In genomic region chr13:44502612-44503256, GRCm38 (mm10) we compare ENCODE assay signal across 8 mouse cellular contexts.
DNase-seq lines count a peak whose midpoint lies in the region; ATAC-seq lines count a peak whose summit lies in the region.

No protein-coding gene starts in this region.

- peaks cover 7% of the 10 kb centered on the region for H3K4me1 ChIP-seq in hindbrain, embryonic 12.5 days

- H3K4me3 ChIP-seq in hindbrain, embryonic 12.5 days, result no peak overlapping the region

- WGBS in hindbrain, embryonic 12.5 days, result 83% methylated on average over 10 of the region's 10 CpGs

- H3K36me3 ChIP-seq in hindbrain, embryonic 12.5 days, result no peaks in the 10 kb centered on the region

- H3K9me3 ChIP-seq in hindbrain, embryonic 12.5 days (replicated peaks), result no peaks in the 10 kb centered on the region

- ATAC-seq in hindbrain, embryonic 12.5 days (ENCODE audit: low FRiP score), result no peak

- H3K27me3 ChIP-seq in hindbrain, embryonic 12.5 days, result peaks cover 4% of the 10 kb centered on the region; the same call in 1 of the 2 replicates

- H3K9ac ChIP-seq in hindbrain, embryonic 12.5 days, result no peak overlapping the region

- H3K4me2 ChIP-seq in hindbrain, embryonic 12.5 days (replicated peaks), result no peak overlapping the region

- H3K27ac ChIP-seq in hindbrain, embryonic 12.5 days, result no peak overlapping the region

- DNase-seq in left cerebral cortex, postnatal 10 days (ENCODE audit: extremely low spot score in 1 of 2, low spot score in 2 of 2), result peak; percentile 9 to 56
- DNase-seq in left cerebral cortex, adult 9 months (ENCODE audit: low spot score in 2 of 2), result no peak
- peak; percentile 55 for DNase-seq in brain, adult 2 months (ENCODE audit: low read depth, low spot score)
- peak; percentile 76 to 81 for DNase-seq in cerebellum, postnatal 10 days
- peak; percentile 92 for DNase-seq in kidney, postnatal 25 days
- no peak for DNase-seq in embryo, embryonic 10.5 days (ENCODE audit: low spot score)
- DNase-seq in layer of hippocampus, adult 9-11 months, result no peak

- intact Hi-C loops in left cerebral cortex, postnatal 10 days (cut with DNase I), result no loop called here

Comparison
In these comparisons a context has a peak if more than half of its experiments do, and no peak if none do; other contexts are left out.
1. DNase-seq: peak in left cerebral cortex, postnatal 10 days (2 of 2), brain, adult 2 months (single experiment), cerebellum, postnatal 10 days (2 of 2) and kidney, postnatal 25 days (2 of 2); none in left cerebral cortex, adult 9 months (0 of 2), embryo, embryonic 10.5 days (single experiment) and layer of hippocampus, adult 9-11 months (single experiment).